Mouse (Mus musculus) gonadal fat pad, adult 2 months (tissue): Measurements from ENCODE around the gene C8b. TPM values are rescaled to one million over a fixed set of nuclear protein-coding genes. Genes with fewer than 3 reads are reported as not detected.

Experiments used
- DNase-seq: peaks from one replicate; pipeline ENCODE4 v3.0.0-alpha.2; 2012; ENCODE audit warnings: low read depth
- polyA plus RNA-seq: library from polyadenylated mRNA; depleted of rRNA; stranded (reverse); fragments of >200 nt; gene quantifications from 2 replicates; pipeline ENCODE4 v1.2.3, GENCODE M21; 2012; rRNA removed

Gene C8b
- polyA plus RNA-seq, 1 experiment: not detected

- DNase-seq: no peak
These were observed 44.7 kb downstream of the C8b start for GRCm38 (mm10) chr4:104810710-104811286.

GRCm38 (mm10) chr4:104813617-104814016, 47.5 kb downstream of the C8b start:
- no peak for DNase-seq

GRCm38 (mm10) chr4:104816519-104817232, 50.6 kb downstream of the C8b start:
- no peak for DNase-seq

GRCm38 (mm10) chr4:104817509-104817908, 51.4 kb downstream of the C8b start:
- DNase-seq: no peak

- no peak for DNase-seq
These were observed 52.9 kb downstream of the C8b start for GRCm38 (mm10) chr4:104818986-104819385.

GRCm38 (mm10) chr4:104819891-104820290, 53.8 kb downstream of the C8b start:
- DNase-seq: no peak

GRCm38 (mm10) chr4:104823597-104824101, 57.5 kb downstream of the C8b start:
- DNase-seq: no peak

GRCm38 (mm10) chr4:104824381-104825077, 58.4 kb downstream of the C8b start:
- no peak for DNase-seq

- no peak for DNase-seq
These were observed 62.8 kb downstream of the C8b start for GRCm38 (mm10) chr4:104828939-104829338.

GRCm38 (mm10) chr4:104835096-104835495, 69.0 kb downstream of the C8b start:
- DNase-seq: no peak

- DNase-seq: no peak
These were observed 72.2 kb downstream of the C8b start for GRCm38 (mm10) chr4:104838342-104838741.

- no peak for DNase-seq
These were observed 76.1 kb downstream of the C8b start for GRCm38 (mm10) chr4:104842204-104842603.

GRCm38 (mm10) chr4:104843546-104843945, 77.4 kb downstream of the C8b start:
- no peak for DNase-seq

Other genes with a start within 250 kb of the C8b start
- gene Gm17662, start 91.0 kb downstream of the C8b start, polyA plus RNA-seq: not detected in 2 replicates
- gene C8a, start 110.1 kb downstream of the C8b start, polyA plus RNA-seq: 0.04 and 0.14 TPM in 2 replicates
- 5.4 and 5.6 TPM in 2 replicates for gene Fyb2, start 147.1 kb downstream of the C8b start, polyA plus RNA-seq